Mouse (Mus musculus) liver, postnatal 0 days (tissue): ENCODE data around the gene Ern1. TPM values are rescaled to one million over a fixed set of nuclear protein-coding genes. Genes with fewer than 3 reads are reported as not detected.

Source experiments
- ATAC-seq: fragments of 200-750 bp; cut with Nextera tagmentation; 2 replicates; pipeline ENCODE4 v1.8.0; 2017; ENCODE audit warnings: mild to moderate bottlenecking, moderate library complexity
- DNase-seq: peaks from one replicate; pipeline ENCODE4 v3.0.0-alpha.2; 2016
- H3K27ac ChIP-seq: fragments of 300-500 bp; sonication (generic); 2 replicates; pipeline ENCODE4 v1.5.1; 2014; ENCODE audit warnings: antibody characterized with exemption, moderate library complexity, mild to moderate bottlenecking, low read depth
- H3K27me3 ChIP-seq: fragments of 300-500 bp; sonication (generic); 2 replicates; pipeline ENCODE4 v1.6.1; 2014; ENCODE audit warnings: low read length, control low read depth, mixed read lengths; ENCODE audit not compliant: insufficient read depth
- H3K36me3 ChIP-seq: fragments of 300-500 bp; sonication (generic); replicated peaks from 2 replicates; pipeline ENCODE4 v1.6.1; 2014; ENCODE audit warnings: mild to moderate bottlenecking, control low read depth, low read length, moderate library complexity, mixed read lengths; ENCODE audit not compliant: insufficient read depth
- H3K4me1 ChIP-seq: fragments of 300-500 bp; sonication (generic); 2 replicates; pipeline ENCODE4 v1.6.1; 2014; ENCODE audit warnings: antibody characterized with exemption, mild to moderate bottlenecking, control low read depth; ENCODE audit not compliant: insufficient read depth
- H3K4me2 ChIP-seq: fragments of 300-500 bp; sonication (generic); 2 replicates; pipeline ENCODE4 v1.6.1; 2014; ENCODE audit warnings: low read depth, mild to moderate bottlenecking, low read length, moderate library complexity, mixed read lengths
- H3K4me3 ChIP-seq: fragments of 300-500 bp; sonication (generic); 2 replicates; pipeline ENCODE4 v1.5.1; 2014; ENCODE audit warnings: low read depth, low read length
- H3K9ac ChIP-seq: fragments of 300-500 bp; sonication (generic); replicated peaks from 2 replicates; pipeline ENCODE4 v1.6.1; 2014; ENCODE audit warnings: mild to moderate bottlenecking, moderate library complexity
- H3K9me3 ChIP-seq: fragments of 300-500 bp; sonication (generic); 2 replicates; pipeline ENCODE4 v1.6.1; 2016; ENCODE audit warnings: mild to moderate bottlenecking, control low read depth, low read length, mixed read lengths
- CTCF ChIP-seq: sonication (generic); IDR thresholded peaks from 2 replicates; pipeline ENCODE4 v1.5.1; 2016; ENCODE audit warnings: antibody characterized with exemption, low read depth
- EP300 ChIP-seq: IDR thresholded peaks from 2 replicates; pipeline ENCODE4 v1.6.1; 2016; ENCODE audit warnings: antibody characterized with exemption, low read depth, mild to moderate bottlenecking
- WGBS: fragments of 180-500 bp; shearing (Covaris S2); extraction: QIAGEN DNeasy Blood & Tissue Kit; methylation state at CpG from one replicate; pipeline ENCODE4 v1.1.7; 2014; ENCODE audit not compliant: insufficient replicate concordance; 5-methylcytosine and 5-hydroxymethylcytosine counted together
- polyA plus RNA-seq: library from polyadenylated mRNA; unstranded; fragments of >200 nt; fragmentation: Nextera tagmentation; extraction: Ambion mirVana; gene quantifications from 2 replicates; pipeline ENCODE4 v1.2.1, GENCODE M21; 2015

The Ern1 gene
- polyA plus RNA-seq, 1 experiment from 2014 or later = 2.9 TPM

- 58% methylated on average over 3 of the region's 3 CpGs for WGBS
Measured at GRCm38 (mm10) chr11:106439355-106439754, 48.3 kb downstream of the Ern1 start.

GRCm38 (mm10) chr11:106438524-106439177 lies 49.0 kb downstream of the Ern1 start:
- H3K9me3 ChIP-seq = no peaks in the 10 kb centered on the region
- TF ChIP-seq CTCF (no peak), EP300 (no peak)
- no peak overlapping the region for H3K9ac ChIP-seq
- ATAC-seq = peak; percentile 80
- H3K4me2 ChIP-seq = no peak overlapping the region
- peaks cover 13% of the 10 kb centered on the region for H3K4me1 ChIP-seq
- H3K27me3 ChIP-seq = no peaks in the 10 kb centered on the region
- peak overlapping the region; percentile 73 for H3K27ac ChIP-seq
- WGBS = 28% methylated on average over 4 of the region's 4 CpGs
- DNase-seq = no peak
- H3K4me3 ChIP-seq = no peak overlapping the region
- H3K36me3 ChIP-seq = peaks cover 4% of the 10 kb centered on the region

More at GRCm38 (mm10) chr11:106439355-106439754, 48.3 kb downstream of the Ern1 start:
- TF ChIP-seq CTCF = no peak
- no peaks in the 10 kb centered on the region for H3K9me3 ChIP-seq
- ATAC-seq (no peak), DNase-seq (no peak)
- no peak overlapping the region for H3K9ac ChIP-seq
- H3K27ac ChIP-seq = peak overlapping the region; percentile 73
- peaks cover 13% of the 10 kb centered on the region for H3K4me1 ChIP-seq
- peaks cover 4% of the 10 kb centered on the region for H3K36me3 ChIP-seq
- no peaks in the 10 kb centered on the region for H3K27me3 ChIP-seq
- no peak overlapping the region for H3K4me3 ChIP-seq
- no peak overlapping the region for H3K4me2 ChIP-seq

GRCm38 (mm10) chr11:106437543-106437942 lies 50.1 kb downstream of the Ern1 start:
- no peaks in the 10 kb centered on the region for H3K9me3 ChIP-seq
- H3K36me3 ChIP-seq = peaks cover 8% of the 10 kb centered on the region
- WGBS = 85% methylated on average over 2 of the region's 2 CpGs
- H3K4me1 ChIP-seq = peaks cover 13% of the 10 kb centered on the region
- DNase-seq (no peak), ATAC-seq (no peak)
- H3K27ac ChIP-seq = peak overlapping the region; percentile 36; the same call in 1 of the 2 replicates
- H3K4me3 ChIP-seq = no peak overlapping the region
- H3K27me3 ChIP-seq = no peaks in the 10 kb centered on the region
- TF ChIP-seq EP300 (no peak), CTCF (peak; percentile 37)
- no peak overlapping the region for H3K4me2 ChIP-seq
- no peak overlapping the region for H3K9ac ChIP-seq

- no peak for TF ChIP-seq CTCF
- no peak for TF ChIP-seq EP300
- Histone ChIP-seq H3K4me3 (no peak overlapping the region), H3K4me2 (no peak overlapping the region), H3K9ac (no peak overlapping the region), H3K9me3 (no peaks in the 10 kb centered on the region), H3K27me3 (no peaks in the 10 kb centered on the region), H3K27ac (peak overlapping the region; percentile 36; the same call in 1 of the 2 replicates), H3K4me1 (peaks cover 13% of the 10 kb centered on the region), H3K36me3 (peaks cover 8% of the 10 kb centered on the region)
- ATAC-seq = peak; percentile 50
- WGBS = 67% methylated on average over 5 of the region's 5 CpGs
- no peak for DNase-seq
Measured at GRCm38 (mm10) chr11:106437039-106437438, 50.6 kb downstream of the Ern1 start.

GRCm38 (mm10) chr11:106430392-106430791 lies 57.3 kb downstream of the Ern1 start:
- 79% methylated on average over 5 of the region's 5 CpGs for WGBS
- Histone ChIP-seq H3K9me3 (no peaks in the 10 kb centered on the region), H3K36me3 (peaks cover 26% of the 10 kb centered on the region), H3K4me2 (no peak overlapping the region), H3K27me3 (no peaks in the 10 kb centered on the region), H3K9ac (no peak overlapping the region), H3K4me3 (no peak overlapping the region), H3K4me1 (peaks cover 24% of the 10 kb centered on the region), H3K27ac (0 out of 2 replicates have a peak overlapping the region, but pooled peaks have one; percentile 46)
- DNase-seq (no peak), ATAC-seq (no peak)
- no peak for TF ChIP-seq EP300
- no peak for TF ChIP-seq CTCF

- ATAC-seq = no peak
Measured at GRCm38 (mm10) chr11:106429689-106430088, 58.0 kb downstream of the Ern1 start.

More at GRCm38 (mm10) chr11:106429689-106430088, 58.0 kb downstream of the Ern1 start:
- H3K4me2 ChIP-seq = no peak overlapping the region
- no peaks in the 10 kb centered on the region for H3K9me3 ChIP-seq
- no peak for DNase-seq
- H3K4me1 ChIP-seq = peaks cover 24% of the 10 kb centered on the region
- H3K36me3 ChIP-seq = peaks cover 24% of the 10 kb centered on the region
- H3K4me3 ChIP-seq = no peak overlapping the region
- no peak for TF ChIP-seq EP300
- no peak for TF ChIP-seq CTCF
- peak overlapping the region; percentile 56; the same call in 1 of the 2 replicates for H3K27ac ChIP-seq
- no peaks in the 10 kb centered on the region for H3K27me3 ChIP-seq
- WGBS = 48% methylated on average over 4 of the region's 4 CpGs
- H3K9ac ChIP-seq = no peak overlapping the region
